Mouse (Mus musculus) kidney, adult 2 months (tissue): Measurements from ENCODE around the gene Pced1b.

Source experiments
- CTCF ChIP-seq: fragments of 200-500 bp; conservative IDR thresholded peaks from 2 replicates; pipeline ENCODE4 v1.5.1; 2011; ENCODE audit warnings: low read depth, mild to moderate bottlenecking, control low read depth, low read length, moderate library complexity, mixed read lengths; ENCODE audit not compliant: insufficient read depth, insufficient read length
- POLR2A ChIP-seq: fragments of 200-500 bp; IDR thresholded peaks from one replicate; pipeline ENCODE4 v1.6.1; 2011; ENCODE audit warnings: low read depth, low read length, control low read depth

DNA sequence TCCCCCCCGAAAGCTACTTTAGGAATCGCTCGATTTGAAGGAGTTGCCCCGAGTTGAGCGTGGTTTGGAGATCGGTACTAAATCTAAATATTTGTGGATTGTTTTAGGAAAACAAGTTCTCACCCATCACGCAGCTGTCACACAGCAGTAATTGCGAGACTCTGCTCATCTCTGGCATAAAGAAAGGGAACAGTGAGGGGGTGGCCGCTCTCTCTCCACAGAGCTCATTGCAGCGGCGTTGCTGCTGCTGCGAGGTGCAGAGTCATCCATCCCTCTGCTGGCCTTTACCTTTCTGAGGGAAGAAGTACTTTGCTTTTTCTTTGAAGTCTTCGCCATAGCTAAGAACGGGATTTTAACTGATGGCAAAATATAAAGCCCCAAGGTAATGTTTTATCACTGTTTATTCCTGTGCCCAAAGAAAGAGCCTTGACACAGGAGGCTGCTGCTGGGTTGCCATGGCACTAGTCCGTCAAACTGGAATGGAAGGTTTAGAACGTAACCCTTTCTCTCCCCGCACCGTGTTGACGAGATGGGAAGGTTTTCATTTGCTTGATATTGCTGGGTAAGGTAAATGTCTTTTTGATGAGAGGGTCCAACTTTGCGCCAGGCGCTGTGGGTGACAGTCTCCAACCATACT, 71.6 kb downstream of the Pced1b start:
- TF ChIP-seq CTCF (no peak), POLR2A (no peak)
